Mouse (Mus musculus) kidney, embryonic 16.5 days (tissue): ENCODE data around the gene Zfp574. TPM values are rescaled to one million over a fixed set of nuclear protein-coding genes. Genes with fewer than 3 reads are reported as not detected.
A peak's percentile ranks its signal among the peaks of the same experiment; 100 is the strongest.

Experiments
- ATAC-seq: fragments of 200-750 bp; cut with Nextera tagmentation; 2 replicates; pipeline ENCODE4 v1.8.0; 2017; ENCODE audit warnings: moderate TSS enrichment; ENCODE audit not compliant: low FRiP score, low TSS enrichment
- H3K27ac ChIP-seq: fragments of 300-500 bp; sonication (generic); 2 replicates; pipeline ENCODE4 v1.5.1; 2014; ENCODE audit warnings: low read length
- H3K27me3 ChIP-seq: fragments of 300-500 bp; sonication (generic); 2 replicates; pipeline ENCODE4 v1.6.1; 2014; ENCODE audit warnings: low read length, control low read depth, mixed read lengths; ENCODE audit not compliant: insufficient read depth
- H3K36me3 ChIP-seq: fragments of 300-500 bp; sonication (generic); 2 replicates; pipeline ENCODE4 v1.6.1; 2014; ENCODE audit warnings: low read length, control low read depth, mixed read lengths; ENCODE audit not compliant: insufficient read depth
- H3K4me1 ChIP-seq: fragments of 300-500 bp; sonication (generic); 2 replicates; pipeline ENCODE4 v1.6.1; 2014; ENCODE audit warnings: low read length, control low read depth, mixed read lengths; ENCODE audit not compliant: insufficient read depth
- H3K4me2 ChIP-seq: fragments of 300-500 bp; sonication (generic); replicated peaks from 2 replicates; pipeline ENCODE4 v1.6.1; 2014; ENCODE audit warnings: low read depth, low read length
- H3K4me3 ChIP-seq: fragments of 300-500 bp; sonication (generic); 2 replicates; pipeline ENCODE4 v1.5.1; 2014; ENCODE audit warnings: mild to moderate bottlenecking, low read length
- H3K9ac ChIP-seq: fragments of 300-500 bp; sonication (generic); replicated peaks from 2 replicates; pipeline ENCODE4 v1.6.1; 2014; ENCODE audit warnings: low read length
- H3K9me3 ChIP-seq: fragments of 300-500 bp; sonication (generic); 2 replicates; pipeline ENCODE4 v1.6.1; 2016; ENCODE audit warnings: low read length, control low read depth
- WGBS: fragments of 180-500 bp; shearing (Covaris S2); extraction: QIAGEN DNeasy Blood & Tissue Kit; methylation state at CpG from one replicate; pipeline ENCODE4 v1.1.7; 2014; 5-methylcytosine and 5-hydroxymethylcytosine counted together
- polyA plus RNA-seq: library from polyadenylated mRNA; unstranded; fragments of >200 nt; fragmentation: Nextera tagmentation; extraction: Ambion mirVana; gene quantifications from 2 replicates; pipeline ENCODE4 v1.2.1, GENCODE M21; 2015

Gene Zfp574
- polyA plus RNA-seq, 1 experiment from 2014 or later: 37.7 TPM

DNA sequence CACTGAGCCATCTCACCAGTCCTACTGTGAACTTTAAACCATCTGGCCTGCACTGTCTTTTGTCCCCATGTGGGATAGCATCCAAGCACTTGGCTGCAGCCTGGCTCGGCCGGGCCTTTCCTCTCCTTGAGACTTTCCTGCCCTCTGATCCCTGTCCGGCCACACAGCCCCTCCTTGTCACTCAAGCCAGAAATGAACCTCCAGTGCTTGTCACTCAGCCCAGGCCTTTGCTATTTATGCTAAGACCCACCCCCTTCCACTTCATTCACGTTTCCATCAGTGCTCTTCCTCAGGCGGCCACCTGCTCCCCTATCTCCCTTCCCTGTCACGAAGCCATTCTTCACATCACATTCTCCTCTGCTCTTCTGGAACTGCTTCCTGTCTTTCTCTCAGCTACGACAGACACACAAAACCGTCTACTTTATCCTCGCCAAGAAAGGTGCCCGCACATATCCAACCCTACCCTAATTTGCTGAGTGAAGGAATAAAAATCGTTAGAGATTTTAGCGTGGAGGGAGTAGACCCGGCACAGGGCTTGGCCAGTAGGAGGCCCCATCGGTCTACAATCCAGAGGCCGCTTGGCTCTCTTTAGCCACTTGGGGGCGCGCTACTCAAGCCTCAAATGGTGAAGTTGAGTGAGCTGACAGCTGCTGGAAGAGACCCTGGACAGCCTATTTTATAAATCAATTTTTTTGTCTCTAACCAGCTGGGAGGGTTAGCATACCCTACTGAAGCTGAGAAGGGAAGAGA lies 33.2 kb downstream of the Zfp574 start:
- Histone ChIP-seq H3K27me3 (no peaks in the 10 kb centered on the region), H3K4me2 (no peak overlapping the region), H3K9me3 (no peaks in the 10 kb centered on the region), H3K9ac (no peak overlapping the region), H3K36me3 (no peaks in the 10 kb centered on the region), H3K27ac (no peak overlapping the region), H3K4me1 (peaks cover 5% of the 10 kb centered on the region), H3K4me3 (no peak overlapping the region)
- WGBS: 20% methylated on average over 17 of the region's 17 CpGs
- ATAC-seq: no peak

DNA sequence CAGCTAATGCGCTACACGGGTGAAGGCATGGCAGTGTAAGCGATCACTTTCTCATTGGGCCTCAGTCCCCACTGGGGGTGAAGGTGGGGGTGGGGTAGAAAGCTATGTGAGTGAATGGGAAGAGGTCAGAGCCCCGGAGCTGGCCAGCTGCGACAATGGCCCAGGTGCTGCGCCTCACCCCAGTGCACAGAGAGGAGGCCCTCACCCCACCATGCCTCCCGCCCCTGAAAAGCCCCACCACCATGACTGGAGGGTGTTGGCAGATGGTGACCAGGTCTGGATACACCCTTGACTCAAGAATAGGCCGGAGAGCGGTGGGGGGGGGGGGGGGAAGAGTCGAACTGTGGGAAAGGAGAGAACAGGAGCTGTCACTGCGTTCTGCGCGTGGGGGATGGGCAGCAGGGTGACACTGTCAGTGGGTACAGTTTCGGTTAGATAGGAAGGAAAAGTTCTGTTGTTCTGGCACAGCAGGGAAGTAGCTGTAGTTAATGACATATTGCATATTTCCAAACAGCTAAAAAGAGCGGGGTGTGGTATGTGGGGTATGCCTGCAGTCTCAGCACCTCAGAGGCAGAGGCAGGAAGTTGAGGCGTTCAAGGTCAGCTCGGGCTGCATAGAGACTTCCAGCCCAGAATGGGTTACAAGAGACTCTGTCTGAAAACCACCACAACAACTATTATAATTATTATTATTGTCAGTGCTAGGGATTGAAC lies 34.6 kb downstream of the Zfp574 start:
- Histone ChIP-seq H3K4me3 (no peak overlapping the region), H3K9ac (no peak overlapping the region), H3K36me3 (no peaks in the 10 kb centered on the region), H3K4me2 (no peak overlapping the region), H3K27ac (no peak overlapping the region), H3K4me1 (peaks cover 5% of the 10 kb centered on the region), H3K9me3 (no peaks in the 10 kb centered on the region), H3K27me3 (no peaks in the 10 kb centered on the region)
- ATAC-seq: 0 out of 2 replicates have a peak, but pooled peaks have one; percentile 14
- WGBS: 45% methylated on average over 17 of the region's 17 CpGs

DNA sequence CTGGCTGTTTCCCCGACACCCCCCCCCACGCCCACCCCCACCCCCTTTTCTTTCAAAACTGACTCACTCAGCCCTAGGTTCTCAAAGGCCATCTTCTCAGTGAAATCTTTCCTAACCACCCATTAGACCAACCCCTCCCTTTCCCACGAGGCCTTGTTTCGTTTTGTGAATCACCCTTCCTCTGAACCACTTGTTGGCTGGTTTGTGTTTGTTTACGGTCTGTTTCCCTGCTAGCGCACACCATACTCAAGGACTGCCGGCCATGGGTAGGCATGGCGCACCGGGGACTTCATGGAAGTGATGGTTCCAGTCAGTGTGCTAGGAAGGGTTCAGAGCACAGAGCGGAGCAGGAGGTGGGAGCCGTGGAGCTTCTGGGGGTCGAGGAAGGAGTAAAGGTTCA lies 37.0 kb downstream of the Zfp574 start:
- Histone ChIP-seq H3K9ac (no peak overlapping the region), H3K27me3 (no peaks in the 10 kb centered on the region), H3K27ac (no peak overlapping the region), H3K4me1 (peaks cover 5% of the 10 kb centered on the region), H3K4me2 (no peak overlapping the region), H3K9me3 (no peaks in the 10 kb centered on the region), H3K36me3 (no peaks in the 10 kb centered on the region), H3K4me3 (no peak overlapping the region)
- WGBS: 78% methylated on average over 12 of the region's 12 CpGs
- no peak for ATAC-seq

DNA sequence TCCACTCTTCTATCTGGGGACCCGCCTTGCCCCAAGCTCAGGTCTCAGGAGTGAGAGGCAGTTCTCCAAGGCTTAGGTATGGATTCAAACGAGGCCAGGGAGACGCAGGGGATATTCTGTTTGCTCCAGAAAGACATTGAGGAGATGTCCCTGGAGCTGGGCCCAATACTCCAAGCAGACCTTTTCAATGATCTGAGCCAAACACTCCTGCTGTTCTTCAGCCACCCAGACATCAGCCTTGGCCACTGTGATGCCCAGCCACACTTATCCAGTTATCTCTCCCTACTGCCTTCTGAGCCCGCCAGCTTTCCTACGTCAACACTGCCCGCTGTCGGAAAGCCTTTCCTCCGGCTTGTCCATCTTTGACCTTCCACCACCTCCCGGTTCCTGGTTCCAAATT lies 38.0 kb downstream of the Zfp574 start:
- H3K9ac ChIP-seq: no peak overlapping the region
- H3K36me3 ChIP-seq: no peaks in the 10 kb centered on the region
- H3K4me3 ChIP-seq: no peak overlapping the region
- no peaks in the 10 kb centered on the region for H3K9me3 ChIP-seq
- H3K27ac ChIP-seq: no peak overlapping the region
- H3K27me3 ChIP-seq: no peaks in the 10 kb centered on the region
- H3K4me1 ChIP-seq: peaks cover 6% of the 10 kb centered on the region
- no peak overlapping the region for H3K4me2 ChIP-seq
- WGBS: 79% methylated on average over 9 of the region's 9 CpGs
- ATAC-seq: no peak

DNA sequence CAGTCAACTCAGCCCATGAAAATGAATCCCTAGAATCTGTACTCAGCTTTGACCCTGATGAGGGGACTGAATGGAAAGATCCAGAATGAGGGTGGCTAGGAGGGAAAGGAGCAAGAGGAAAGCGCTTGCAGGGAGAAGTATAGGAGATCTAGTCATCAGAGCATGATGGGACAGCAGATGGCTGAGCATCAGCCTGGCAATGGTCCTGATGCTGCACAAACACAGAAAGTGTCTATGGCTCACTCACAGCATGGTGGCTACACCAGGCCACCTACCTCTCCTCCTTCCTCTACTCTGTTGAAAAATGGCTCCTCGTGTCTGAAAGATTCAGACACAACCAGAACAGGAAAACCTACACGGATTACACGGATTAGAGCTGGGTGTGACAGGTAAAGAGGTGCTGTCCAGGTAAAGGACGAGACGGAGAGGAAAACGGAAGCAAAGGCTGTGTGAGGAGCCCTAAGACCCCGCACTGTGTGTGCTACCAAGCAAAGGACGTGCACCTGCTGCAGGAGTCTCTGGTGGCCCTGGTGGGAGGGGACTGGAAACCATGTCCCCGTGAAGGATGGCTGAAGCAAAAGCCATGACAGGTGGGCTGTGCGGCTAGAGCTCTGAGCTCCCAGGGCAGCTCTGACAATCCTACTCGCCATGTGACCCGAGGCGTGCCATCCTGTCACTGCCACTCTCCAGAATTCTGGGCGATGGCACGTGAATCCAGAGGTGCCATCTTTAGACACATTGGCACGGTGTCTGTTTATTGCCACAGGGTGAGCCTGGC lies 40.0 kb downstream of the Zfp574 start:
- Histone ChIP-seq H3K4me3 (no peak overlapping the region), H3K27ac (no peak overlapping the region), H3K9ac (no peak overlapping the region), H3K36me3 (no peaks in the 10 kb centered on the region), H3K27me3 (no peaks in the 10 kb centered on the region), H3K4me2 (no peak overlapping the region), H3K4me1 (peaks cover 3% of the 10 kb centered on the region; the same call in 1 of the 2 replicates), H3K9me3 (no peaks in the 10 kb centered on the region)
- ATAC-seq: no peak
- WGBS: 82% methylated on average over 17 of the region's 17 CpGs

DNA sequence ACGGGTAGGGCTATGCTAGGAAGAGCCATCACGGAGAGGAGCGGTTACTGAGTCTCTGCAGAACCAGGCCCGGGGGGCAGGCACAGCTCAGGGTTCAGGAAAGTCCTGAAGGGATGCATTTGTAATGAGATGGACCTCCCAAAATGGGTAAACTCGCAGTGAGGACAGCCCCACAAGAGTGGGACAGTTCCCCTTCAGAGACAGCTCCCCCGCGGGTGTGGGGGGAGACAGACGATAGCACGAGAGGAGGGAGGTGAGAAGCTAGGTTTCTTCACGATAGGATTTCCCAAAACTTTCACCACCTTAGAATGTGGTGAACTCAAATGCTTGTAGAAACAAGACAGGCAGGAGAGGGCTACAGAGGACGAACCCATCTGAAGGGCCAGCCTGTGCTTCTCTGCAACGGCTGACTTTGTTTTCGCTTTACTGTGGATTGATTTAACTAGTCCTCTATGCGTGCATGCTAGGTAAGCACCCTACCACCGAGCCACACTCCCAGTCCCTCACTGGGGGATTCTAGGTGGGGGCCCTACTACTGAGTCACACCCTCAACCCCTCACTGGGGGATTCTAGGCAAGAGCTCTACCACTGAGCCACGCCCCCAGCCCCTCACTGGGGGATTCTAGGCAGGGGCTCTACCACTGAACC lies 40.7 kb downstream of the Zfp574 start:
- ATAC-seq: no peak
- 82% methylated on average over 16 of the region's 16 CpGs for WGBS
- peaks cover 3% of the 10 kb centered on the region; the same call in 1 of the 2 replicates for H3K4me1 ChIP-seq
- no peaks in the 10 kb centered on the region for H3K9me3 ChIP-seq
- no peaks in the 10 kb centered on the region for H3K36me3 ChIP-seq
- H3K9ac ChIP-seq: no peak overlapping the region
- H3K27ac ChIP-seq: no peak overlapping the region
- H3K4me2 ChIP-seq: no peak overlapping the region
- H3K27me3 ChIP-seq: no peaks in the 10 kb centered on the region
- H3K4me3 ChIP-seq: no peak overlapping the region

DNA sequence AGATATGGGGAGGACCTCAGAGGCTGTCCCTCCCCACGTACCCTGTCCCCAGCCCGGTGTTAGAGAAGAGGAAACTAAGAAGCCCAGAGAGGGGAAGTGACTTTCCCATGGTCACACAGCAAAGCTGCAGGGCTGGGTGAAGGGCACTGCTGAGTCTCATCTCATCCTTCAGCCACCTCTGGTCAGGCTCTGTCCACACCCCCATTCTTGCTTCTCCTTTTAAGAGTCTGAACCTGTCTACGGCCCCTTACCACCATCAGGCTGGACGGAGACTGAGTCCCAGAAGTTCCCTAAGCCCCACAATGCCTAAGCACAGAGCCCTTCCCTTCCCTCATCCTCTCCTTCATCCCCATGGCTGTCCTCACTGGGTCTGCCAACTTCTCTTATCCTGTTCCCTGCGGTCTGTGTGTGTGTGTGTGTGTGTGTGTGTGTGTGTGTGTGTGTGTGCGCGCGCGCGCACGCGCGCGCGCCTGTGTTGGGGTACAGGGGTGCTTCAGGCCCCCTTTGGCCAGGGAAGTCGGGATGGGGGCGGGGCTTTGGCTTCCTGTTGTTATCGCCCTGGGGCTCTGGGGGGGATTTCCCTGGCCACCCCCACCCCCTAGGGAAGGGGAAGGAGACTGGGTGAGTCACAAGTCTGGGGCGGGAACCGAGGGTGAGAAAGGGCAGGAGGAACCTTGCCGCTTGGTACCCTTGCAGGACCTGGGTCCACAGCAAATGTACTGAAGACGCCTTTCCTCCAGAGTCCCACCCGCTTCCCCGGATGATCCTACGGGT lies 47.9 kb downstream of the Zfp574 start:
- H3K4me1 ChIP-seq: peaks cover 3% of the 10 kb centered on the region; the same call in 1 of the 2 replicates
- WGBS: 63% methylated on average over 15 of the region's 25 CpGs
- no peaks in the 10 kb centered on the region for H3K27me3 ChIP-seq
- no peak for ATAC-seq
- H3K36me3 ChIP-seq: no peaks in the 10 kb centered on the region
- no peak overlapping the region for H3K4me2 ChIP-seq
- H3K9me3 ChIP-seq: no peaks in the 10 kb centered on the region
- H3K9ac ChIP-seq: no peak overlapping the region
- H3K4me3 ChIP-seq: no peak overlapping the region
- no peak overlapping the region for H3K27ac ChIP-seq

DNA sequence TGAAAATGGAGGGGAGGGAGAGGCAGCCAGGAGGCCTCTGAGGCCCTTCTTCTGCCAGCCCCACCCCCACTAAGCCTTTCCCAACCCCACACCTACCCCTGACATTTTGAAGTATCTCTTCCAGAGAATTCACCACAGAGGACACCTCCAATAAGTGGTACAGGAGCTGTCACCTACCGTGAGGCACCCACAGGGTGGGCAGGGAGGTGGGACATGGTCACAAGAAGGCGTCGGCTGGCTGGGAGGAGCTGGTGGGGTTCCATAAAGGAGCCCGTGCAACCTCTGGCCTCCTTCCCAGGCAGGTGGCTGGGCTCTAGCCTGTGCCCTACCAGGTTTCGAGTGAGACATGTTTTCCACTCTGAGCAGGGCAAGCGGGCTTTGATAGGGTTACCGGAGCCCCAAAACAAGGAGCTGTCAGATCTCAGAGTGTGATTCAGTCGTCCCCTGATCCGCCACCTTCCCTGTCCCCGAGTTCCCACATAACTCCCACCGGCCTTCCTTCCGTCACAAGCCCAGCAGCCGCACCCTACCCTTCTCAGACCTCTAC lies 48.9 kb downstream of the Zfp574 start:
- 61% methylated on average over 13 of the region's 13 CpGs for WGBS
- Histone ChIP-seq H3K4me1 (no peaks in the 10 kb centered on the region), H3K4me2 (no peak overlapping the region), H3K9me3 (no peaks in the 10 kb centered on the region), H3K27me3 (no peaks in the 10 kb centered on the region), H3K27ac (no peak overlapping the region), H3K4me3 (no peak overlapping the region), H3K9ac (no peak overlapping the region), H3K36me3 (no peaks in the 10 kb centered on the region)
- no peak for ATAC-seq
